Mouse (Mus musculus) thymus, adult 2 months (tissue): ENCODE measurements around the gene Chrna4.

Experiments
- CTCF ChIP-seq: fragments of 200-500 bp; IDR thresholded peaks from 2 replicates; pipeline ENCODE4 v1.5.1; 2012; ENCODE audit warnings: mild to moderate bottlenecking, control low read depth, low read length, moderate library complexity, borderline replicate concordance; ENCODE audit not compliant: control insufficient read depth, poor library complexity, insufficient read depth; ENCODE audit errors: extremely low read depth
- POLR2A ChIP-seq: fragments of 200-500 bp; IDR thresholded peaks from 2 replicates; pipeline ENCODE4 v1.6.1; 2012; ENCODE audit warnings: mild to moderate bottlenecking, low read length, control low read depth, moderate library complexity; ENCODE audit not compliant: control insufficient read depth, poor library complexity, insufficient read depth; ENCODE audit errors: extremely low read depth

DNA sequence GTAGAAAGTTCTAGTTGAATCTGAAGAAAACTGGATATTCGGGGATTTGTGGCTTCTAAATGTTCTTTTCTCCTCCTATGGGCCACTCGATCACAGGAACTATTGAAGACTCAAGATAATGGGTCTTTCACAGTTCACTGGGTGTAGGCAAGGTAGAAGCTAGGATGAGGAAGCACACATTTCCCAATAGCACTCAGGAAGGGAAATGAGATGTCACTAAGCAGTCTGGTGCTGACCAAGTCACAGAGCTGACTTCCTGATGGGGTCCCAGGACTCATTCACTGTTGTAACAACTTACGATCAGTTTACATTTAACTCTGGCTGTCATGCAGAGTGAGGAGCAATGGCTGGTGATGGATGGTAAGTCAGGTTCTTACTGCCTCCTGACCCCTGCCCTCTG is 46.8 kb upstream of the Chrna4 start:
- TF ChIP-seq CTCF (no peak), POLR2A (no peak)
